Mouse (Mus musculus) large intestine, adult 2 months (tissue): ENCODE data around the gene Ccser1. TPM values are rescaled to one million over a fixed set of nuclear protein-coding genes. Genes with fewer than 3 reads are reported as not detected.

ENCODE experiments used
- DNase-seq: peaks from one replicate; pipeline ENCODE4 v3.0.0-alpha.2; 2012; ENCODE audit warnings: low read depth, low spot score
- WGBS: fragments of 180-500 bp; shearing (Covaris S2); methylation state at CpG from one replicate; pipeline ENCODE4 v1.1.7; 2018; 5-methylcytosine and 5-hydroxymethylcytosine counted together
- polyA plus RNA-seq: library from polyadenylated mRNA; depleted of rRNA; stranded (reverse); fragments of >200 nt; gene quantifications from 2 replicates; pipeline ENCODE4 v1.2.3, GENCODE M21; 2012; rRNA removed

The Ccser1 gene
- 6.5 and 8.7 TPM in 2 replicates for polyA plus RNA-seq

- DNase-seq = no peak
- WGBS = 1% methylated on average over 104 of the region's 105 CpGs
These were observed at the start of gene Ccser1 for GRCm38 (mm10) chr6:61179949-61180755. Gene Ccser1 (plus strand): TSS chr6:61180324.

- DNase-seq = no peak
- WGBS = 89% methylated on average over 2 of the region's 2 CpGs
These were observed 43.7 kb upstream of the Ccser1 start for GRCm38 (mm10) chr6:61136436-61136835.

GRCm38 (mm10) chr6:61143031-61143430 lies 37.1 kb upstream of the Ccser1 start:
- no peak for DNase-seq
- 21% methylated on average over 1 of the region's 1 CpGs for WGBS

GRCm38 (mm10) chr6:61152924-61153323 lies 27.2 kb upstream of the Ccser1 start:
- WGBS = 41% methylated on average over 3 of the region's 3 CpGs
- no peak for DNase-seq

- no peak for DNase-seq
- 76% methylated on average over 6 of the region's 6 CpGs for WGBS
These were observed 25.5 kb upstream of the Ccser1 start for GRCm38 (mm10) chr6:61154654-61155053.

GRCm38 (mm10) chr6:61155059-61155629 lies 25.0 kb upstream of the Ccser1 start:
- WGBS = 79% methylated on average over 8 of the region's 8 CpGs
- no peak for DNase-seq

- DNase-seq = no peak
These were observed 24.4 kb upstream of the Ccser1 start for GRCm38 (mm10) chr6:61155718-61156117.

GRCm38 (mm10) chr6:61162117-61162516 lies 18.0 kb upstream of the Ccser1 start:
- no peak for DNase-seq

- DNase-seq = no peak
- WGBS = 98% methylated on average over 1 of the region's 1 CpGs
These were observed 13.2 kb upstream of the Ccser1 start for GRCm38 (mm10) chr6:61166891-61167290.

GRCm38 (mm10) chr6:61176126-61176525 lies 4.0 kb upstream of the Ccser1 start:
- WGBS = 88% methylated on average over 1 of the region's 1 CpGs
- DNase-seq = no peak

GRCm38 (mm10) chr6:61177476-61177875 lies 2.6 kb upstream of the Ccser1 start:
- DNase-seq = no peak
- WGBS = 84% methylated on average over 7 of the region's 7 CpGs

GRCm38 (mm10) chr6:61179641-61179948 lies 529 bp upstream of the Ccser1 start:
- 6% methylated on average over 5 of the region's 5 CpGs for WGBS
- no peak for DNase-seq

GRCm38 (mm10) chr6:61180756-61181191 lies 650 bp downstream of the Ccser1 start:
- DNase-seq = no peak
- under 1% methylated on average over 42 of the region's 42 CpGs for WGBS

GRCm38 (mm10) chr6:61189029-61189428 lies 8.9 kb downstream of the Ccser1 start:
- no peak for DNase-seq
- 40% methylated on average over 2 of the region's 2 CpGs for WGBS

GRCm38 (mm10) chr6:61191597-61192386 lies 11.7 kb downstream of the Ccser1 start:
- WGBS = 41% methylated on average over 13 of the region's 13 CpGs

GRCm38 (mm10) chr6:61203344-61203743 lies 23.2 kb downstream of the Ccser1 start:
- no peak for DNase-seq
- WGBS = 61% methylated on average over 1 of the region's 1 CpGs

More at GRCm38 (mm10) chr6:61191597-61192386, 11.7 kb downstream of the Ccser1 start:
- no peak for DNase-seq

GRCm38 (mm10) chr6:61206042-61206441 lies 25.9 kb downstream of the Ccser1 start:
- 31% methylated on average over 1 of the region's 1 CpGs for WGBS
- DNase-seq = no peak

- DNase-seq = no peak
- 45% methylated on average over 2 of the region's 2 CpGs for WGBS
These were observed 26.5 kb downstream of the Ccser1 start for GRCm38 (mm10) chr6:61206619-61207018.

- WGBS = 70% methylated on average over 4 of the region's 4 CpGs
- no peak for DNase-seq
These were observed 30.1 kb downstream of the Ccser1 start for GRCm38 (mm10) chr6:61210061-61210737.

GRCm38 (mm10) chr6:61215705-61216104 lies 35.6 kb downstream of the Ccser1 start:
- no peak for DNase-seq
- 68% methylated on average over 8 of the region's 8 CpGs for WGBS
